Mouse (Mus musculus) cortical plate, adult 2 months (tissue): Measurements from ENCODE around the gene Slc22a5.

ENCODE experiments used
- CTCF ChIP-seq: fragments of 200-500 bp; IDR thresholded peaks from 2 replicates; pipeline ENCODE4 v1.5.1; 2011; ENCODE audit warnings: mild to moderate bottlenecking, control low read depth, low read length; ENCODE audit not compliant: insufficient read depth; ENCODE audit errors: extremely low read depth
- POLR2A ChIP-seq: fragments of 200-500 bp; IDR thresholded peaks from 2 replicates; pipeline ENCODE4 v1.6.1; 2011; ENCODE audit warnings: mild to moderate bottlenecking, low read length, control low read depth; ENCODE audit not compliant: insufficient read depth; ENCODE audit errors: extremely low read depth

DNA sequence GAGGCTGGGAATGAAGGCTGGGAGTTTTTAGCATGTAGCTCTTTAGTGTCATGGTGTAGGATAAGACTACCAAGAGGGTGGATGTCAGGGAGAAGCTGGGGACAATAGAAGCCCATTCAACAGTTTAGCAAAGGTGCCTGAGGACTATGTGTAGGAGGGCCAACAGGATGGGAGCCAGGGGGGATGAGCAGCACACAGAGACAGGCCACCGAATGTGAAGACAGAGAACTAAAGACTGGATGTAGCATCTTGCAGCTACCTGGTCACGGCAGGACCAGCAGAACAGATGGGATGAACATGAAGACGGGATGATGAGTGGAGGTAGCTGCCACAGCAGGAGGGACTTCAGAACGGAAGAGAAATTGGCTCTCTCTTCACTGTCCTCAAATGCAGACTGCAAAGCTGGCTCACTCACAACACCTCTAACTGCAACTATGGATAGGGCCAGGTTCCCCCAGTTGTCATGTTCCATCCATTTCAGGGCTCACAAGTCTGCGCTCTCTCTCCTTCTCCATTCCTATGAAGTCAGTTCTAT lies 74.6 kb downstream of the Slc22a5 start:
- TF ChIP-seq CTCF, result no peak
- no peak for TF ChIP-seq POLR2A
